Mouse (Mus musculus) neural tube, embryonic 13.5 days (tissue): ENCODE data around the gene Ccdc124. TPM values are rescaled to one million over a fixed set of nuclear protein-coding genes. Genes with fewer than 3 reads are reported as not detected.

ENCODE experiments used
- ATAC-seq: fragments of 200-750 bp; cut with Nextera tagmentation; 2 replicates; pipeline ENCODE4 v1.8.0; 2017; ENCODE audit warnings: low read depth, mild to moderate bottlenecking, moderate TSS enrichment, moderate library complexity
- H3K27ac ChIP-seq: fragments of 300-500 bp; sonication (generic); replicated peaks from 2 replicates; pipeline ENCODE4 v1.5.1; 2015; ENCODE audit warnings: moderate library complexity, mild to moderate bottlenecking, inconsistent platforms
- H3K27me3 ChIP-seq: fragments of 300-500 bp; sonication (generic); 2 replicates; pipeline ENCODE4 v1.6.1; 2015; ENCODE audit warnings: mild to moderate bottlenecking, inconsistent platforms
- H3K36me3 ChIP-seq: fragments of 300-500 bp; sonication (generic); 2 replicates; pipeline ENCODE4 v1.6.1; 2015; ENCODE audit warnings: mild to moderate bottlenecking, inconsistent platforms
- H3K4me1 ChIP-seq: fragments of 300-500 bp; sonication (generic); replicated peaks from 2 replicates; pipeline ENCODE4 v1.6.1; 2015; ENCODE audit warnings: inconsistent platforms
- H3K4me2 ChIP-seq: fragments of 300-500 bp; sonication (generic); 2 replicates; pipeline ENCODE4 v1.6.1; 2015; ENCODE audit warnings: inconsistent platforms, mild to moderate bottlenecking, moderate library complexity
- H3K4me3 ChIP-seq: fragments of 300-500 bp; sonication (generic); 2 replicates; pipeline ENCODE4 v1.5.1; 2015; ENCODE audit warnings: mild to moderate bottlenecking, inconsistent platforms
- H3K9ac ChIP-seq: fragments of 300-500 bp; sonication (generic); 2 replicates; pipeline ENCODE4 v1.6.1; 2015; ENCODE audit warnings: moderate library complexity, mild to moderate bottlenecking, inconsistent platforms
- H3K9me3 ChIP-seq: fragments of 300-500 bp; sonication (generic); 2 replicates; pipeline ENCODE4 v1.6.1; 2016; ENCODE audit warnings: inconsistent platforms
- WGBS: fragments of 180-500 bp; shearing (Covaris S2); methylation state at CpG from one replicate; pipeline ENCODE4 v1.1.7; 2015; 5-methylcytosine and 5-hydroxymethylcytosine counted together
- polyA plus RNA-seq: library from polyadenylated mRNA; unstranded; fragments of >200 nt; fragmentation: Nextera tagmentation; extraction: Ambion mirVana; gene quantifications from 2 replicates; pipeline ENCODE4 v1.2.1, GENCODE M21; 2015

Ccdc124 gene
- polyA plus RNA-seq, 1 experiment from 2014 or later = 156 TPM

DNA sequence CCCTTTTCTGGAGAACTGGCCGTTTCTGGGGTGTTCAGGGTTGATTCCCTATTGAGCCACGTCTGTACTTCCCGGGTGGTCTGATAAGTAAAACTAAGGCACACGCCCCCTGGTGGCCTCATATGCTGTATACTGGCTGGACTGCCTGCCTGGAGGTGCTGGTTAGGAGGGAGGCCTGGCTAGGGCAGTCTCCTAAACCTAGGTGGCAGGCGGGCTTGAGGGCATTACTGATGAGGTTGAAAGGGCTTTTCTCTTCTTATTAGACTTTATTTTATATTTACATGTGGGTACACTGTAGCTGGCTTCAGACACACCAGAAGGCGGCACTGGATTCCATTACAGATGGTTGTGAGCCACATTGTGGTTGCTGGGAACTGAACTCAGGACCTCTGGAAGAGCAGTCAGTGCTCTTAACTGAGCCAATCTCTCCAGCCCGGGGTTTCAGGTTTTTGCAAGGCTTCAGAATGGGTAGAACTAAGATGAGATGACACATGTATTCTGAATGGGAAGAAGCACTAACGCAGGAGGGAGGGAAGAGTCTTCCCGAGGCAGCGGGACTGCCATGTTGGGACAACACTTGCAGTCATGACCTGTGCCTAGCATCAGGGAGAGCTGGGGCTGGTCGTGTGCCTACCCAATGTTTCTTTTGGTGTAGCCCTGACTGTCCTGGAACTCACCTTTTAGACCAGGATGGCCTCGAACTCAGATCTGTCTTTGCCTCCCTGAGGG, 20.1 kb upstream of the Ccdc124 start:
- Histone ChIP-seq H3K4me2 (no peak overlapping the region), H3K27me3 (peaks cover 64% of the 10 kb centered on the region), H3K27ac (no peak overlapping the region), H3K36me3 (peaks cover 35% of the 10 kb centered on the region), H3K4me3 (no peak overlapping the region), H3K4me1 (peaks cover 31% of the 10 kb centered on the region), H3K9me3 (no peaks in the 10 kb centered on the region), H3K9ac (no peak overlapping the region)
- WGBS = 32% methylated on average over 12 of the region's 12 CpGs
- ATAC-seq = no peak

DNA sequence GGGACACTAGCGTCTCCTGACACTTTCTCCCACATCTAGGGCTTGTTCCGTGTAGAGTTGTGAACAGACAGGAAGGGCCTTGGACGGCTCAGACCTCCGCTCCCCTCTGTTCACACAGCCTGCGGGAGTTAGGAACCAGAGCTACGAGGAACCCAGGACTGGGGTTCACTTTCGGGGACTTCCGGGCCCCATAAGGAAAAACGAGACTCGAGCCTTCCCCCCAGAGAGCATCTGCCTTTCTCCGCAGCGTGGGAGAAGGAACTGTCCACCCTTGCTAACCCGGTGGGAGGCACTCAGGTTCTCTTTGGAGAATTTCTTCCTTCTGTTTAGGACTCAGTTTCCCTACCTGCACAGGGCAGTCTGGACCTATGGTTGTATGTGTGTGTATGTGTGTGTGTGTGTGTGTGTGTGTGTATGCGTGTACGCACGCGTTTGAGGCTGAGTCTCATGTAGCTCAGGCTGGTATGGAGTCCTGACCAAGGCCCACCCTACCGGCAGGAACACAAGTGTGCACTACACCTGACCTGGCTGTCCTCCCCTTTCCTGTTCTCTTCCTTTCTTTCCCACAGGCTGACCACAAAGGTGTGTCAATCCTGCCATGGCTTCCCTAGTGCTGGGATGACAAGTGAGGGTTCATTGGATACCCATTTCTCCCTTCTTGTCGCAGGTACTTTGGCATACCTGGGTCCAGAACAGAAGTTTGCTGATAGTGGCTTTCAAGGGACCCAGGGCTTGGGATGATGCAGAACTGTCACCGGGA, 19.3 kb upstream of the Ccdc124 start:
- H3K4me2 ChIP-seq = peak overlapping the region; percentile 49
- 28% methylated on average over 20 of the region's 20 CpGs for WGBS
- peaks cover 23% of the 10 kb centered on the region for H3K4me1 ChIP-seq
- no peaks in the 10 kb centered on the region for H3K9me3 ChIP-seq
- ATAC-seq = no peak
- peak overlapping the region; percentile 26 for H3K4me3 ChIP-seq
- H3K27ac ChIP-seq = no peak overlapping the region
- peak overlapping the region; percentile 56; the same call in 1 of the 2 replicates for H3K9ac ChIP-seq
- peaks cover 68% of the 10 kb centered on the region for H3K27me3 ChIP-seq
- H3K36me3 ChIP-seq = peaks cover 35% of the 10 kb centered on the region

DNA sequence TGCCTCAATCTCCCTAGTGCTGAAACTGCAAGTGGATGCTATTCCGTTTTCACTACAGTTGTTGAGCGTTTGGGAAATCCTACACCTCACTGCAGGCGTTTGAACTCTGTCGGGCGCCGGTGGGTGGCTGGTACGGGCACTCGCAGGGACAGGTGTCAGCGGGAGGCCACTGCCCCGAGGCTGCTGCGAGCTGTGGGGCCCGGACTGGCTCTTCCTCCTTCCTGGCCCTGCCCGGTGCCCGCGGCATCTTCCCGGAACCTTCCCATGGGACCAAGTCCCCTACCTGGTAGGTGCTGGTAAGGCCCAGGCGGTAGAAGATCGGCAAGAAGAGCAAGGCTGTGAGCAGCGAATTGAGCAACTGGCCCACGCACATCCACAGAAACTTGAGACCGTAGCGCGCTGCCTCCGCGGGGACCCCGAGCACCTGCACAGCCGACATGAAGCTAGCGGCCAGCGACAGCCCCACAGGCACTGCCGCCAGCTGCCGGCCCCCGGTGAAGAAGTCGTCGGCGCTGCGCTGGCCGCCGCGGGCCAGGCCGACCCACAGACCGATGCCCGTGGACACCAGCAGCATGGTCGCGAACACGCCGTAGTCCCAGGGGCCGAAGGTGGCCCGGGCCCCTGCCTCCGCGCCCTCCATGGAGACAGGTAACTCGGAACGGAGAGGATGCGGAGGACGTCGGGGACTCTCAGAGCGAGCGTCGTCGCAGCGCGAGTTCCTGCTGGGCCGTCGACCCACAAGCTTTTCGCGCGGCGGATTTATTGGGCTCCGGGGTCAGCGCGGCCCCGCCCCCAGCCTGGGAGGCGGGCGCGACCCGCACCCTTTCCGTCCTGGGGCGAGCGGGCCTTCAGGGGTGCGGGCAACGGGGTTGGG, 18.5 kb upstream of the Ccdc124 start, which contains the start of gene Slc5a5:
TSS of gene Slc5a5 (minus strand) at position 736 of the 874 bp plus-strand sequence.
- Histone ChIP-seq H3K4me2 (peak within 1 kb of the TSS; percentile 49), H3K9me3 (no peaks in the 10 kb centered on the region), H3K4me1 (peaks cover 27% of the 10 kb centered on the region), H3K4me3 (peak within 1 kb of the TSS; percentile 26), H3K27me3 (peaks cover 71% of the 10 kb centered on the region), H3K9ac (peak within 1 kb of the TSS; percentile 56), H3K36me3 (peaks cover 35% of the 10 kb centered on the region), H3K27ac (no peak within 1 kb of the TSS)
- 2% methylated on average over 80 of the region's 80 CpGs for WGBS
- ATAC-seq = no peak

DNA sequence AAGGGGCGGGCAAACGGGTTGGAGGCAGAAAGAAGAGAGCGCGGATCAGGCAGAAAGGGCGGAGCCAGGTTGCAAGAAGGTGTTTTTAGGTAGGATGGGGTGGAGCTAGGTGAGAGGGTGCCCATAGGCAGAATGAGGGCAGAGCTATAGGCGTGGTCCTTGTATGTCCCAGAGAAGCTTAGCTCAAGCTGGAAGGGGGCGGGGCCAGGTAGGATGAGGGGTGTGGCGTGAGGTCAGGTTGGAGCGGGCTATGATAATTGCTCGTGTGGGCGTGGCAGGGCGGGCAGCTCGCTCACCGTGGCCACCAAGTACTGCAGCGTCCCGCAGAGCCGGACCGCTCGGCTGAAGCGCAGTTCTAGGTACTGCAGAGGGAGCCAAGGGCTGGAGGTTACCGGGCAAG, 17.6 kb upstream of the Ccdc124 start:
- no peak overlapping the region for H3K4me2 ChIP-seq
- no peaks in the 10 kb centered on the region for H3K9me3 ChIP-seq
- no peak overlapping the region for H3K9ac ChIP-seq
- H3K4me3 ChIP-seq = no peak overlapping the region
- peaks cover 73% of the 10 kb centered on the region for H3K27me3 ChIP-seq
- H3K36me3 ChIP-seq = peaks cover 35% of the 10 kb centered on the region
- H3K4me1 ChIP-seq = peaks cover 24% of the 10 kb centered on the region
- no peak for ATAC-seq
- WGBS = 8% methylated on average over 21 of the region's 21 CpGs
- no peak overlapping the region for H3K27ac ChIP-seq

DNA sequence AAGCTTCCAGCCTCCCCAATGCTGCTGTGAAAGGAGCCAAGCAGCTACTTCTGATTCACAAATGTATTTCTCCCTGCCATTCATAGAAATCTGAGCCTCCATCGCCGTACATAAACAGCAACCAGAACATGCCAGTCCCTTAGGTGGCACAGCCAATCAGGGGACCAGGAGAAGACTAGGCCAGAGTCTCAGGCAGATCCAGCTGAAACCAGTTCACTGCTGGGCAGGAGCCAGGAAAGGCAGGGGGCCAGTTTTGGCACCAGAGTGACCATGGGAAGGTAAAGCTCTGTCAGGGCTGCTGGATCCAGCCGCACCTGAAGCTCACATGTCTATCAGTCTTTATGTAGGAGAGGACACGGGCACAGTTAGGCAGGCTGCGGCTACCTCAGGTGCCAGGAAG, 16.9 kb upstream of the Ccdc124 start:
- Histone ChIP-seq H3K9ac (no peak overlapping the region), H3K9me3 (no peaks in the 10 kb centered on the region), H3K4me2 (no peak overlapping the region), H3K4me1 (peaks cover 17% of the 10 kb centered on the region), H3K4me3 (no peak overlapping the region), H3K27me3 (peaks cover 80% of the 10 kb centered on the region), H3K27ac (no peak overlapping the region), H3K36me3 (peaks cover 34% of the 10 kb centered on the region)
- no peak for ATAC-seq
- WGBS = 89% methylated on average over 5 of the region's 5 CpGs

DNA sequence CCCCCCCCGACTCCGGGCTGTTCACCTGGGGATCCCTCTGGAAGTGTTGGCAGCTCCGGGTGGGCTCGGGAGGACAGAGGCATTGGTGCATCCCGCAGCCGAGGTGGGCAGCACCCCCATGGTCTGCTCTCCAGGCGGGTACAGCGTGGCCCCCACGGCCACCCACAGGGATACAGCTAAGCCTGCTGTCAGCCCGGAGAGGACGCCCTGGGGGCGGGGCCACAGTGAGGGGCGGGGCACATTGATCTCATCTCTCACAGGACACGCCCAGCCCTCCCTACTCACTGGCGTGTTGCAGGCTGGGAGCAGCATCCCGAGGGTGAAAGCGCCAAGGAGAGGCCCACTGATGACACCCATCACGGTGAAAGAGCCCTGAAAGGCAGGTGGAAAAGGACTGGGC, 13.9 kb upstream of the Ccdc124 start:
- no peaks in the 10 kb centered on the region for H3K9me3 ChIP-seq
- 3% methylated on average over 16 of the region's 18 CpGs for WGBS
- H3K27ac ChIP-seq = no peak overlapping the region
- peak overlapping the region; percentile 17 for H3K4me3 ChIP-seq
- H3K4me1 ChIP-seq = peaks cover 12% of the 10 kb centered on the region
- no peak overlapping the region for H3K9ac ChIP-seq
- no peak for ATAC-seq
- H3K4me2 ChIP-seq = peak overlapping the region; percentile 33
- H3K36me3 ChIP-seq = peaks cover 5% of the 10 kb centered on the region; the same call in 1 of the 2 replicates
- peaks cover 55% of the 10 kb centered on the region for H3K27me3 ChIP-seq

DNA sequence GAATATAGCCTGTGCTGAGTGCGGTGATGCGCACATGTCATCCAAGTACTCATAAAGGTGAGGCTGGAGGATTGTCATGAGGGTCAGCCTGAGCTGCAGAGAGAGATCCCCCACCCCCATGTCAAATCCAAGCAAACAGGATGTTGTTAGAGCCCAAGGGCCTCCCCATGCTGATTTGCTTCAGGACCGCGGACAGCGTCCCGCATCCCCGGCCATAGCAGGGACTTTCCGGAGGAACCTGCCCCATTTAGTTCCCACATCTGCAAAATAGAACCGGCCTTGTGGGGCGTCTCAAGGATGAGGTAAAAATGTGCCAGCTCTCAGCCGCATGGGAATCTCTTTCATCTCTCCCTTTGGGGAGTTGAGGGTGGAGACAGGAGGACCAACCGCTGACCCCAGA, 11.9 kb upstream of the Ccdc124 start:
- ATAC-seq = no peak
- no peak overlapping the region for H3K4me2 ChIP-seq
- no peak overlapping the region for H3K27ac ChIP-seq
- WGBS = 16% methylated on average over 12 of the region's 12 CpGs
- H3K36me3 ChIP-seq = peaks cover under 1% of the 10 kb centered on the region; the same call in 1 of the 2 replicates
- H3K4me3 ChIP-seq = no peak overlapping the region
- no peak overlapping the region for H3K9ac ChIP-seq
- no peaks in the 10 kb centered on the region for H3K9me3 ChIP-seq
- 0 out of 2 replicates have a peak, but pooled peaks cover 3% of the 10 kb centered on the region for H3K4me1 ChIP-seq
- peaks cover 36% of the 10 kb centered on the region for H3K27me3 ChIP-seq

DNA sequence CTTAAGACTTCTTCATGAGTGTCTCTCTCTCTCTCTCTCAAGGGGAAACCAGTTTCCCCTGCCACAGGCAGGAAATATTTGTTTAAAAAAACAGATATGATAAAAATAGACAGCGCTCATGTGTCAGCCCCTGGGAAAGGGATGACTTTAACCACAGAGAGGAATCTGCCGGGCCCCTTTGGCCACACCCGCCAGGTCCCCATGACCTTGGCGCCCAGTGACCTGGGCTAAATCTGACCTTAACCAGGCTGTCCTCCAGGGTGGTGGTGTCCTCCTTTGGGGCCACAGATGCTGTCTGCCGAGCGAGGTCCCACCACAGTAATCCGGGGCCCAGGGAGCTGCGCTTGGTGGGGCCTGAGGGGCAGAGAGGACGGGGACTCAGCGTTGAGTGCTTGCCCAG, 10.9 kb upstream of the Ccdc124 start:
- Histone ChIP-seq H3K27me3 (peaks cover 28% of the 10 kb centered on the region), H3K4me1 (peaks cover 10% of the 10 kb centered on the region), H3K27ac (no peak overlapping the region), H3K36me3 (no peaks in the 10 kb centered on the region), H3K4me2 (no peak overlapping the region), H3K9ac (no peak overlapping the region), H3K9me3 (no peaks in the 10 kb centered on the region), H3K4me3 (no peak overlapping the region)
- WGBS = 89% methylated on average over 10 of the region's 10 CpGs
- ATAC-seq = no peak

DNA sequence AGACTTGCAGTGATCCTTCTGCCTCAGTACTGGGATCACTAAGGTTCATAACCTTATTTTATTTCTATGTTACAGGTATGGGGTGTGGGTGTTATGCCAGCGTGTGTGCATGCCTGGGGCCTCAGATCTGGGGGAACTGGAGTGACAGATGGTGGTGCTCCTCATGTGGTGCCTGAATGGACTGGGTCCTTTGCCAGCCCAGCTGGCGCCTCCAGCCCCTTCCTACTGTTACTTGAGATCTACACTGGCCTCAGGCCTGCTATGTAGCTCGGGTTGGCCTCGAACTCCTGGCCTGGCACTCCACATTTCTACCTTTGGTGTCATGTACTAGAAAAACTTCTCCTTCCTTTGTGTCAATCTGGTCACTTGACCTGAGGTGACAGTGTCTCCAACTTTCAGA, 10.5 kb upstream of the Ccdc124 start:
- peaks cover 14% of the 10 kb centered on the region for H3K4me1 ChIP-seq

DNA sequence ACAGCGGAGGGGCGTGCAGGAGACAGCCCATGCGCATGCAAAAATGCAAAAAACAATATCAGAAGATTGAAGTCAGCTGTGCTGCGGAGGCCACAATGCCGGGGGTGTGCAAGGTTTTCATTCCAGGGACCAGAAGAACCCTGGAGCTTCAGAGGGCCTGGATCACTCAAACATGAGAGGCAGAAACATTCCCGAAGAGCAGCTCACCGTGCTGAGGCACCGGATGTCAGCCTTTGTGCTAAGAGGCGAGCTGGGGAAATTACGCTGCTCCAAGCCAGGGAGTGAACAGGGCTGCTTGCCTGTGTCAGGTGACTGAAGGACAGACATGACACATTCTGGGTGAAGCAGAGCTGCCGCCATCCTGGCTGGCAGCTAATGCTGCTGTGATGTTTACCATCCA, 6.8 kb upstream of the Ccdc124 start:
- Histone ChIP-seq H3K9ac (no peak overlapping the region; the same call in 1 of the 2 replicates), H3K9me3 (no peaks in the 10 kb centered on the region), H3K4me3 (no peak overlapping the region), H3K36me3 (no peaks in the 10 kb centered on the region), H3K27me3 (0 out of 2 replicates have a peak, but pooled peaks cover 2% of the 10 kb centered on the region), H3K4me1 (peaks cover 10% of the 10 kb centered on the region), H3K27ac (no peak overlapping the region), H3K4me2 (no peak overlapping the region)
- ATAC-seq = no peak
- 35% methylated on average over 11 of the region's 11 CpGs for WGBS

More for the DNA sequence above, 10.5 kb upstream of the Ccdc124 start:
- Histone ChIP-seq H3K9me3 (no peaks in the 10 kb centered on the region), H3K4me2 (no peak overlapping the region), H3K27me3 (peaks cover 23% of the 10 kb centered on the region), H3K4me3 (no peak overlapping the region), H3K9ac (no peak overlapping the region), H3K27ac (no peak overlapping the region), H3K36me3 (no peaks in the 10 kb centered on the region)
- ATAC-seq = no peak
- 87% methylated on average over 4 of the region's 4 CpGs for whole genome bisulfite sequencing

DNA sequence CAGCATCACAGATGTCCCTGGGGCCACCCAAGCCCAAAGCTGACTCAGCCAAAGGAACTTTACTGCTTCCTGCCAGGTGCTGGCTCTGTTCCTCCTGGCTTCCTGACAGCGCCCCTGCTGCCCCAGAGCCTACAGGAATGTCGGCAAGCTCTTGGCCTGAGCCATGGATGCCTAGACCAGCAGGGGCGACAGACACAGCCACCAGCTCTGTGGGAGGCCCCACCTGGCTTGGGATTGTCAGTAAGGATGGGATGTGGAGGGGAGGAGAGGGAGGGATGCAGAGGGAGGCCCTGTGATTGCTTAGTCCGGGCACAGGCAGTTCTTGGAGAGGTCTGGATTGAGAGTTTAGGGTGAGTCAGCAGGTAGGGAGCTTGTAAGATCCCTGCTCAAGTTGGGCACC, 6.4 kb upstream of the Ccdc124 start:
- Histone ChIP-seq H3K27me3 (0 out of 2 replicates have a peak, but pooled peaks cover 2% of the 10 kb centered on the region), H3K4me3 (no peak overlapping the region), H3K9me3 (no peaks in the 10 kb centered on the region), H3K27ac (no peak overlapping the region), H3K4me1 (peaks cover 10% of the 10 kb centered on the region), H3K4me2 (no peak overlapping the region), H3K36me3 (no peaks in the 10 kb centered on the region), H3K9ac (peak overlapping the region; percentile 41; the same call in 1 of the 2 replicates)
- WGBS = 14% methylated on average over 4 of the region's 4 CpGs
- ATAC-seq = peak; percentile 33; the same call in 1 of the 2 replicates
